Mouse (Mus musculus) neutrophil, adult 5-6 weeks (primary cell): ENCODE results near the gene Rpl23. TPM values are rescaled to one million over a fixed set of nuclear protein-coding genes. Genes with fewer than 3 reads are reported as not detected.

Experiments
- ATAC-seq: fragments of 151-379, 151-347 bp; 2 replicates; pipeline ENCODE4 v1.8.0; 2017; ENCODE audit warnings: mild to moderate bottlenecking, moderate TSS enrichment; ENCODE audit not compliant: insufficient number of reproducible peaks, poor library complexity, low FRiP score, severe bottlenecking; ENCODE audit errors: extremely low read depth
- total RNA-seq: library from RNA; stranded (forward); fragments of 200-1000 nt; gene quantifications from 2 replicates; pipeline ENCODE4 v1.2.3, GENCODE M21; 2017

The Rpl23 gene
- total RNA-seq = 1,248 and 1,304 TPM in 2 replicates

GRCm38 (mm10) chr11:97781832-97782563, at the start of gene Rpl23:
TSS of gene Rpl23 (minus strand) at chr11:97782437.
- ATAC-seq = peak; percentile 93

- no peak for ATAC-seq
Observed at GRCm38 (mm10) chr11:97832001-97832400, 49.8 kb upstream of the Rpl23 start.

- ATAC-seq = no peak
Observed at GRCm38 (mm10) chr11:97830501-97830900, 48.3 kb upstream of the Rpl23 start.

- peak; percentile 76 for ATAC-seq
Observed at GRCm38 (mm10) chr11:97829913-97830476, 47.8 kb upstream of the Rpl23 start.

- ATAC-seq = no peak
Observed at GRCm38 (mm10) chr11:97829365-97829764, 47.1 kb upstream of the Rpl23 start.

GRCm38 (mm10) chr11:97827654-97828053, 45.4 kb upstream of the Rpl23 start:
- ATAC-seq = no peak

- 0 out of 2 replicates have a peak, but pooled peaks have one; percentile 21 for ATAC-seq
Observed at GRCm38 (mm10) chr11:97826414-97826813, 44.2 kb upstream of the Rpl23 start.

GRCm38 (mm10) chr11:97825971-97826370, 43.7 kb upstream of the Rpl23 start:
- ATAC-seq = no peak

GRCm38 (mm10) chr11:97825295-97825694, 43.1 kb upstream of the Rpl23 start:
- peak; percentile 14; the same call in 1 of the 2 replicates for ATAC-seq

GRCm38 (mm10) chr11:97824895-97825294, 42.7 kb upstream of the Rpl23 start:
- ATAC-seq = no peak

- ATAC-seq = no peak
Observed at GRCm38 (mm10) chr11:97824168-97824567, 41.9 kb upstream of the Rpl23 start.

GRCm38 (mm10) chr11:97822840-97823603, 40.8 kb upstream of the Rpl23 start:
- no peak for ATAC-seq

GRCm38 (mm10) chr11:97821401-97822064, 39.3 kb upstream of the Rpl23 start:
- no peak for ATAC-seq

- no peak for ATAC-seq
Observed at GRCm38 (mm10) chr11:97820840-97821239, 38.6 kb upstream of the Rpl23 start.

GRCm38 (mm10) chr11:97819923-97820322, 37.7 kb upstream of the Rpl23 start:
- ATAC-seq = no peak

GRCm38 (mm10) chr11:97819102-97819501, 36.9 kb upstream of the Rpl23 start:
- ATAC-seq = no peak

GRCm38 (mm10) chr11:97818571-97818970, 36.3 kb upstream of the Rpl23 start:
- no peak for ATAC-seq

GRCm38 (mm10) chr11:97818003-97818402, 35.8 kb upstream of the Rpl23 start:
- ATAC-seq = no peak

GRCm38 (mm10) chr11:97817379-97817778, 35.1 kb upstream of the Rpl23 start:
- ATAC-seq = no peak
